Mouse (Mus musculus) limb, embryonic 11.5 days (tissue): ENCODE data around the gene Slc4a4. TPM values are rescaled to one million over a fixed set of nuclear protein-coding genes. Genes with fewer than 3 reads are reported as not detected.

Source experiments
- ATAC-seq: fragments of 200-750 bp; cut with Nextera tagmentation; 2 replicates; pipeline ENCODE4 v1.8.0; 2017; ENCODE audit warnings: low read depth; ENCODE audit not compliant: insufficient number of reproducible peaks, low FRiP score, low TSS enrichment
- DNase-seq: peaks from one replicate; pipeline ENCODE4 v3.0.0-alpha.2; 2015; ENCODE audit warnings: low spot score
- H3K27ac ChIP-seq: fragments of 300-500 bp; sonication (generic); replicated peaks from 2 replicates; pipeline ENCODE4 v1.5.1; 2014; ENCODE audit warnings: low read depth, mild to moderate bottlenecking, low read length
- H3K27me3 ChIP-seq: fragments of 300-500 bp; sonication (generic); 2 replicates; pipeline ENCODE4 v1.6.1; 2014; ENCODE audit warnings: mild to moderate bottlenecking, low read length, mixed read lengths; ENCODE audit not compliant: control insufficient read depth, insufficient read depth
- H3K36me3 ChIP-seq: fragments of 300-500 bp; sonication (generic); 2 replicates; pipeline ENCODE4 v1.6.1; 2014; ENCODE audit warnings: mild to moderate bottlenecking, low read length, moderate library complexity, mixed read lengths; ENCODE audit not compliant: control insufficient read depth, insufficient read depth
- H3K4me1 ChIP-seq: fragments of 300-500 bp; sonication (generic); 2 replicates; pipeline ENCODE4 v1.6.1; 2014; ENCODE audit warnings: low read length, mixed read lengths; ENCODE audit not compliant: control insufficient read depth, insufficient read depth
- H3K4me2 ChIP-seq: fragments of 300-500 bp; sonication (generic); 2 replicates; pipeline ENCODE4 v1.6.1; 2014; ENCODE audit warnings: low read depth, mild to moderate bottlenecking, moderate library complexity; ENCODE audit not compliant: severe bottlenecking
- H3K4me3 ChIP-seq: fragments of 300-500 bp; sonication (generic); 2 replicates; pipeline ENCODE4 v1.5.1; 2014; ENCODE audit warnings: low read depth, low read length
- H3K9ac ChIP-seq: fragments of 300-500 bp; sonication (generic); 2 replicates; pipeline ENCODE4 v1.6.1; 2014; ENCODE audit warnings: mild to moderate bottlenecking, low read length
- H3K9me3 ChIP-seq: fragments of 300-500 bp; sonication (generic); 2 replicates; pipeline ENCODE4 v1.6.1; 2016; ENCODE audit warnings: low read length; ENCODE audit not compliant: control insufficient read depth
- WGBS: fragments of 180-500 bp; shearing (Covaris S2); extraction: QIAGEN DNeasy Blood & Tissue Kit; methylation state at CpG from one replicate; pipeline ENCODE4 v1.1.7; 2014; 5-methylcytosine and 5-hydroxymethylcytosine counted together
- polyA plus RNA-seq: library from polyadenylated mRNA; unstranded; fragments of >200 nt; fragmentation: Nextera tagmentation; extraction: Ambion mirVana; gene quantifications from 2 replicates; pipeline ENCODE4 v1.2.1, GENCODE M21; 2014

Slc4a4 gene
- polyA plus RNA-seq, 1 experiment from 2014 or later, result 1.9 TPM

DNA sequence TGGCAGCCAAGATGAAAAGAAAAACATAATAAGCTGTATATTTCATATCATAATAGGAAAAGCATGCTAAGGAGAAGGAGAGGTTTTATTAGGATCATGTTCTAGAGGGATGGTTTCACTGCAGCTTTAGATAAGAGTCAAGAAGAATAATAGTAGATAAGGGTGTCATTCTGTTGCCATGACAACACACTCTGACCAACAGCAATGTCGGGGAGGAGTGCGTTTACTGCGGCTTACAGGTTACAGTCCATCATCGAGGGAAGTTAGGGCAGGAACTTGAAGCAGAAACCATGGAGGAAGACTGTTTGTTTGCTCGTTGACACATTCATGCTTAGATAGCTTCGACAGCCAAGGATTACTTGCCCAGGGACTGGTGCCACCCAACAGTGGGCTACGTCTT lies 85.7 kb downstream of the Slc4a4 start:
- Histone ChIP-seq H3K27ac (no peak overlapping the region), H3K4me2 (no peak overlapping the region), H3K27me3 (no peaks in the 10 kb centered on the region), H3K9me3 (no peaks in the 10 kb centered on the region), H3K4me1 (0 out of 2 replicates have a peak, but pooled peaks cover 4% of the 10 kb centered on the region), H3K9ac (no peak overlapping the region), H3K4me3 (no peak overlapping the region), H3K36me3 (no peaks in the 10 kb centered on the region)
- no peak for ATAC-seq
- 76% methylated on average over 7 of the region's 7 CpGs for WGBS
- DNase-seq, result no peak

GRCm38 (mm10) chr5:88973130-88973529 lies 86.5 kb downstream of the Slc4a4 start:
- no peak overlapping the region for H3K27ac ChIP-seq
- H3K9me3 ChIP-seq, result no peaks in the 10 kb centered on the region
- DNase-seq (no peak), ATAC-seq (no peak)
- no peaks in the 10 kb centered on the region for H3K27me3 ChIP-seq
- H3K9ac ChIP-seq, result no peak overlapping the region
- H3K4me3 ChIP-seq, result no peak overlapping the region
- H3K36me3 ChIP-seq, result no peaks in the 10 kb centered on the region
- H3K4me2 ChIP-seq, result no peak overlapping the region
- H3K4me1 ChIP-seq, result 0 out of 2 replicates have a peak, but pooled peaks cover 4% of the 10 kb centered on the region
- 86% methylated on average over 1 of the region's 1 CpGs for WGBS

DNA sequence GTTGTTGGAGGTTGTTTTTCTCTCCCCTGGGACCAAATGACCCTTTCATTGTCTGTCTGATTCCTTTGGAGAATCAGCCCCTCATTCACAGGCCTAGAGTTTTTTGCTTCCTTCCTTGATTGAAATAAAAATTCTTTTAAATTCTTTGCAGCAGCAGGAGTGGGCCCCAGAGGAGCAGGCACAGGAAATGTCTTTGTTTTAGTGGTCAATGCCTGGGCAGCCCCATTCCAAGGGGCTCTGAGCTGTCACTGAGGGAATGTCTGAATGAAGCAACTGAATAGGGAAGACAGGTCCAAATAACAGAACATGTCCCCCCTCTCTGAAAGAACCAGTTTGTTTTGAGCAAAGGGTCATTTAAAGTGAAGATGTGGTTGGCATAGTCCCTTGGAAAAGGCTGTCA lies 89.1 kb downstream of the Slc4a4 start:
- Histone ChIP-seq H3K4me3 (no peak overlapping the region), H3K36me3 (no peaks in the 10 kb centered on the region), H3K9me3 (no peaks in the 10 kb centered on the region), H3K4me2 (no peak overlapping the region), H3K27ac (no peak overlapping the region), H3K9ac (no peak overlapping the region), H3K4me1 (0 out of 2 replicates have a peak, but pooled peaks cover 4% of the 10 kb centered on the region), H3K27me3 (no peaks in the 10 kb centered on the region)
- no peak for ATAC-seq
- no peak for DNase-seq

DNA sequence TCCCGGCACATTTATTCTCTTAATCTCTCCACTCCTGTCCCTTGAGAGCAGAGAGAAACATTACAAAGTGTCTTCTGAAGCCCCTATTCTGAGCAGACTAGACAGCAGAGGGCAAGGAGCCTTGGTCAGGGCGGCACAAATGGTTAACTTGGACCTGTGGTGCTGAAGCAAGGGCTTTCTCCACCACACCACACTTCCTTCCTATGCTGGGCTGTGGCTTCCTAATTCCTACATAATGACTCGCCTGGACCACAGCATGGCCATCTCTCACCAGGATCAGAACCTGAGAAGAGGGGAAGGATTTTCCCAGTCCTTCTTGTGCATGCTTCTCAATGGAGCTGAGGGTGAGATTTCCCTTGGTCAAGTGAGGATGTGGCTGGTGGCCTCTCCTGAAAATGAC lies 89.8 kb downstream of the Slc4a4 start:
- no peak for ATAC-seq

DNA sequence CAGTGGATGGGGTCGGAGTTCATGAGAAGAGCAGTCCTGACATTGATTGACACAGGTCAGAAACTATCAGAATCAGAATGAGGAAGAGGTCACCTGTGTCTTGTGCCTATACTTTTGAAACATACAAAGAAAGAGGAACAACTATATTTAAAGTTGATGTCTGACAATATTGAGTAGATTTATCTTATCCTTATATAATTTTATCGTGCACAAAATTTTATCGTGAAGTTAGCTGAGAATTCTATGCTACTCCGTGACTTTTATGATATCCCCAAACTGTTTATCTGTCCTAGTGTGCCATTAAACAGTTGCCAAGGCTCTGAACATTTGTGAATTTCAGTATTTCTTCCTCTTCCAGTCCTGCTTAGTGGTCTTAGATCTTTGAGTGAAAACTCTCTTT lies 94.1 kb downstream of the Slc4a4 start:
- WGBS, result 93% methylated on average over 4 of the region's 4 CpGs

More for the DNA sequence above, 89.8 kb downstream of the Slc4a4 start:
- no peak overlapping the region for H3K9ac ChIP-seq
- H3K4me3 ChIP-seq, result no peak overlapping the region
- no peak overlapping the region for H3K27ac ChIP-seq
- no peaks in the 10 kb centered on the region for H3K9me3 ChIP-seq
- no peaks in the 10 kb centered on the region for H3K36me3 ChIP-seq
- no peaks in the 10 kb centered on the region for H3K27me3 ChIP-seq
- WGBS, result 80% methylated on average over 3 of the region's 3 CpGs
- H3K4me1 ChIP-seq, result 0 out of 2 replicates have a peak, but pooled peaks cover 4% of the 10 kb centered on the region
- H3K4me2 ChIP-seq, result no peak overlapping the region
- DNase-seq, result no peak

GRCm38 (mm10) chr5:88981243-88982014 lies 94.8 kb downstream of the Slc4a4 start:
- Histone ChIP-seq H3K9me3 (no peaks in the 10 kb centered on the region), H3K9ac (no peak overlapping the region), H3K27ac (no peak overlapping the region), H3K4me2 (no peak overlapping the region), H3K4me1 (no peaks in the 10 kb centered on the region), H3K27me3 (no peaks in the 10 kb centered on the region), H3K4me3 (no peak overlapping the region), H3K36me3 (no peaks in the 10 kb centered on the region)
- ATAC-seq, result no peak
- whole genome bisulfite sequencing, result 43% methylated on average over 8 of the region's 8 CpGs
- DNase-seq, result no peak

More for the DNA sequence above, 94.1 kb downstream of the Slc4a4 start:
- Histone ChIP-seq H3K9ac (no peak overlapping the region), H3K27ac (no peak overlapping the region), H3K27me3 (no peaks in the 10 kb centered on the region), H3K4me3 (no peak overlapping the region), H3K4me1 (0 out of 2 replicates have a peak, but pooled peaks cover under 1% of the 10 kb centered on the region), H3K4me2 (no peak overlapping the region), H3K36me3 (no peaks in the 10 kb centered on the region), H3K9me3 (no peaks in the 10 kb centered on the region)
- ATAC-seq, result no peak
- no peak for DNase-seq

DNA sequence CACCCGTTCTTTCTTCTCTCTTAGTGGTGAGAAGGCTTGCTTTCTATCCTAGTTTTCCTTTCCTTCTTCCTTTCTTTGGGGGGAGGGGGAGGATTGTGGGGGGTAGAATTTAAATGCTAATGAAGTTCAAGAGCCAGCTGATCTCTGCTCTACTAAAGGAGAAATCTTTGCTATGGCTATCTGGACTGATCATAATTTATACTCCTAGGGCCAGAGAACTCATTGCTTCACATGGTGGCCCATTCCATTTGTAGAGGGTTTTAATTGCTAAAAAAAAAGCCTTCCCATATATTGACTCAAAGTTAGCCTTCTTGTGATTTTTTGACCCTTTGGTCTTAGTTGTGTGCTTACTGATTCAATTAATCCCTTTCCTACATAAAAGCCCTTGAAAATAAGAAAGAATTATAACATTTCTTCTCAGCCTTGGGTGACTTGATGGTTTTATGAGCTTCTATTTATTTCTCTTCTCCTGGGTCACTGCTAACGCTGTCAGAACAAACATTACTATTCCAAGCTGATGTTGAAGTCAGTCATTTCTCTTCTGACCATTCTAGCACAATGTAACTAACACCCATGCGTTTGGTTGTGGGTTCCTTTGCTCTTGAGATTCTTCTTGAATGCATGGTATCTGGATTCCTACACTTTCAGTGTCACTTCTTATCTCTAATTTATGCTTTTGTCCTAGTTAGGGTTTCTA lies 95.6 kb downstream of the Slc4a4 start:
- no peak overlapping the region for H3K4me3 ChIP-seq
- WGBS, result 74% methylated on average over 3 of the region's 3 CpGs
- no peak overlapping the region for H3K27ac ChIP-seq
- H3K4me1 ChIP-seq, result no peaks in the 10 kb centered on the region
- H3K9me3 ChIP-seq, result no peaks in the 10 kb centered on the region
- no peak for DNase-seq
- no peaks in the 10 kb centered on the region for H3K27me3 ChIP-seq
- no peak overlapping the region for H3K4me2 ChIP-seq
- no peak for ATAC-seq
- no peak overlapping the region for H3K9ac ChIP-seq
- no peaks in the 10 kb centered on the region for H3K36me3 ChIP-seq

DNA sequence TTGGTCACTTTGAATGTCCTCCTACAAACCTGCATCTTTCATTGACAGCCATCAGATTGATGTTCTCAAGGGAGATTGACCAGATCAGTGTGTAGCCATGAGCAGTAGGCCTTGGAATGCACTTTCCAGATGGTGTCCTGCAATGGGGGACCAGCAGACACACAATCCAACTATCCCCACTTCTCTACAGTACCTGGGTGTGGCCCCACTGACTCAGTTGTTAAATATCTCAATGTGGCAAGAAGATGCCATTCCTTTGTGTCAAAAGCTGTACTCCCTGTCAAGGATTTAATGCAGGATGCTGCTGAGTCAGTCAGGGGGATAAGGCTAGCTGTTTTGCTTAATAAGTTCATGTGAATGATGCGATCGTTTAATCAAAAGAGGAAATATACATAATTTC lies 96.6 kb downstream of the Slc4a4 start:
- Histone ChIP-seq H3K4me2 (no peak overlapping the region), H3K9ac (no peak overlapping the region), H3K27ac (no peak overlapping the region), H3K9me3 (no peaks in the 10 kb centered on the region), H3K4me1 (no peaks in the 10 kb centered on the region), H3K4me3 (no peak overlapping the region), H3K36me3 (no peaks in the 10 kb centered on the region), H3K27me3 (no peaks in the 10 kb centered on the region)
- no peak for ATAC-seq
- no peak for DNase-seq
- 91% methylated on average over 2 of the region's 2 CpGs for WGBS
